Mouse (Mus musculus): ENCODE results near the gene Stra6. TPM values are rescaled to one million over a fixed set of nuclear protein-coding genes. Genes with fewer than 3 reads are reported as not detected.

Stra6 gene
- polyA plus RNA-seq, 1 experiment = 0.65 TPM

DNA sequence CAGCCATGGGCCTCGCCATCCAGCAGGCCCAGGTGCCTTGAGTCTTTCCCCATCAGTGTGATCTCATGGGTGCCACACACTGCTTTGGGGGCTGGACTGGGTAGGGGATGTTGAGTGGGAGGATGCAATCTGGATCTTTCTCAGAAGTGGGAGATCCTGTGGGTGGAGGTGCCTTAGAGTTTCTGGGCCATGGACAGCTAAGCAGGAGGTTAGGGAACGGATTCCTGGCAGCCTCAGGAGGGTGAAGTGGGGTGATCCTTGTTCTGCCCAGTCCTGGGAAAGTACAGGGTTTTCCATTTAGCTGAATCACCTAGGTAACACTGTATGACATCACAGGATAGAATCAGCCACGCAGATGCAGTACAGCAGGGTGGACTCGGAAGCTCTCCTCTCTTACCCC, 38.4 kb downstream of the Stra6 start:
- 60% methylated on average over 4 of the region's 4 CpGs for WGBS
- Histone ChIP-seq H3K4me3 (replicated peaks; ENCODE audit: extremely low read depth, low read depth, low read length) (no peak overlapping the region), H3K4me1 (ENCODE audit: control insufficient read depth, insufficient read depth, low read length) (no peaks in the 10 kb centered on the region)
- TF ChIP-seq CTCF (IDR thresholded peaks at IDR 0.05; ENCODE audit: insufficient read depth, low read length) = no peak
- no peak for TF ChIP-seq POLR2A (IDR thresholded peaks at IDR 0.05; ENCODE audit: borderline replicate concordance, extremely low read depth, low read depth, low read length)
- DNase-seq = no peak

DNA sequence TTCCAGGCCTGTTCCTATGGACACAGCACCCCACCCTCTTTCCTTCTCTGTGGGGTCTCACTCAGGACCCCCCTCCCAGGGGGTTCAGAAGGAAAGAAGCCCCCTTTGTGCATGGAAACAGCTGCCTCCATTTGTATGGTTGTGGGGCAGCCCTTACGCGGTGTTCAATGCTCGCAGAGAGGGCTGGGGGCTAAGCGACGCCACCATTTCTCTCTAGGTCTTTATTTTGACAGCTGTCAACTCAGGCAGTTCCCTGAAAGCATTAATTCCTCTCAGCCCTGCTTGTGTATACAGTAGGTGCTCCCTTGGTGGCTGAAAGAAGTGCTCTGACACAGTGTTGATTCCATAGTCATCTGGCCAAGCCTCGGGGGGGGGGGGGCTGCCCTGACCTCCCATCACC, 40.1 kb downstream of the Stra6 start:
- Histone ChIP-seq H3K4me3 (replicated peaks; ENCODE audit: extremely low read depth, low read depth, low read length) (no peak overlapping the region), H3K4me1 (ENCODE audit: control insufficient read depth, insufficient read depth, low read length) (no peaks in the 10 kb centered on the region)
- no peak for DNase-seq
- TF ChIP-seq CTCF (IDR thresholded peaks at IDR 0.05; ENCODE audit: insufficient read depth, low read length) (no peak), POLR2A (IDR thresholded peaks at IDR 0.05; ENCODE audit: borderline replicate concordance, extremely low read depth, low read depth, low read length) (no peak)
- 64% methylated on average over 6 of the region's 6 CpGs for WGBS

DNA sequence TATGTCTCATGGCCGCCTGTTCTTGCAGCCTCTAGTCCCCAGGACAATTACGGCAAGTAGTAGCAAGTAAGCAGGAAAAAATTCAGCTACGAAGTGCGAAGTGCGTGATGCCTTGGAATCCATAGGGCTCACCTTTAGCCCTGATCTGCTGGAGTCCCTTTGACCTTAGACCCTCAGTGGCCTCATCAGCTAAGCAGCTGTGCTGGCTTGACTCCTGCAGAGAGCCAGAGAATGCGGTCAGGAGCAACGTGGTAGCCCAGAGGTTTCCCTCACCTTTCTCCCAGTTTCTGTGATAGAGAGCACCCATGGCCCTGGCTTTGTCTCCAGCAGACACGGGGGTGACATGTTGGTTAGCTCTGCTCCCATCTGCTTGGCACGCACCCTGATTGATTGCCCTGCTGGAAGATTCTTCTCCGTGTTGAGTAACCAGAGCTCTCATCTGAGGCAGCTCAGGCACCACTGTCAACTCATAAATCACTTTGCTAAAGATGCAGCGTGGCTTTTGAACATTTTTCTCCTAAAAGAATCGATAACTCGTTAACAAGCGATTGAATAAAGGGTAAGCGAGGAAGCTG, 42.1 kb downstream of the Stra6 start:
- Histone ChIP-seq H3K4me1 (ENCODE audit: control insufficient read depth, insufficient read depth, low read length) (no peaks in the 10 kb centered on the region), H3K4me3 (replicated peaks; ENCODE audit: extremely low read depth, low read depth, low read length) (no peak overlapping the region)
- TF ChIP-seq POLR2A (IDR thresholded peaks at IDR 0.05; ENCODE audit: borderline replicate concordance, extremely low read depth, low read depth, low read length) = no peak
- no peak for TF ChIP-seq CTCF (IDR thresholded peaks at IDR 0.05; ENCODE audit: insufficient read depth, low read length)
- WGBS = 46% methylated on average over 15 of the region's 15 CpGs
- no peak for DNase-seq

DNA sequence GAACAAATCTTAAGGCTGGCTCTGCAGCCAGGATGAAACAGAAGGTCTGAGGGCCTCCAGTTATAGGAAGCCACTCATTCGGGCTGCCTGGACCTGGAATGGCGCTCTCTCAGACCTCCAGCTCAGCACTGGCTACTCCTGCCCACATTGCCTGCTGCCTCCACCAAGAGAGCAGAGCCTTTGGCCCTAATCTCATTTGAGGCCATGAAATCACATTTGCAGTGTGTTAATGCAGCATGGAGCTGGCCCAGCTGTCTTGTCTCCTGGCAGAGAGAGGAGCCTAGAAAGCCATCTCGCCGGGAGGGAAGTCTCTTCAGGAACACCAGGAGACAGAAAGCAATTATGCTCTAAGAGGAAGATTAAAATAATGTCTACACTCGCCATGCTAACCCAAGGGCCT, 43.9 kb downstream of the Stra6 start:
- no peak for DNase-seq
- TF ChIP-seq CTCF (IDR thresholded peaks at IDR 0.05; ENCODE audit: insufficient read depth, low read length) (no peak), POLR2A (IDR thresholded peaks at IDR 0.05; ENCODE audit: borderline replicate concordance, extremely low read depth, low read depth, low read length) (no peak)
- Histone ChIP-seq H3K4me3 (replicated peaks; ENCODE audit: extremely low read depth, low read depth, low read length) (no peak overlapping the region), H3K4me1 (ENCODE audit: control insufficient read depth, insufficient read depth, low read length) (no peaks in the 10 kb centered on the region)
- 67% methylated on average over 5 of the region's 5 CpGs for WGBS

DNA sequence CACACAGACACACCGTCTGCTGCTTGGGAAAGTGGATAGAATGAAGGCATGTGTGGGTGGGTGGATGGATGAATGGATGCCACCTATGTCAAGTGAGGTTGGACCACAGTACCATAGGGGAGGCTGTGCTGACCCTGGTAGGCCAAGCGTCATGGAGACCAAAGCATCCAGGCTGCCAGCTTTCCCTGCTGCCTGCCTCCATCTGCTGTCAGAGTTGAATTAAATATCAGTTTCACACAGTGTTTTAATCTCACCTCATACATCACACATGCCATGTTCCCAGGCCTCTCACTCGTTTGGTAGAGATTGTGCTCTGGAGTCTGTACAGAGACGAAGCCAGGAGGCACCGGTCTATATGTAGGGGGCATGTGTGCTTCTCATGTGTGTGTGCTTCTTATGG, 47.2 kb downstream of the Stra6 start:
- no peak for DNase-seq
- no peaks in the 10 kb centered on the region for H3K4me1 ChIP-seq (ENCODE audit: control insufficient read depth, insufficient read depth, low read length)
- WGBS = 71% methylated on average over 5 of the region's 5 CpGs
- no peak overlapping the region for H3K4me3 ChIP-seq (replicated peaks; ENCODE audit: extremely low read depth, low read depth, low read length)
- TF ChIP-seq CTCF (IDR thresholded peaks at IDR 0.05; ENCODE audit: insufficient read depth, low read length) (no peak), POLR2A (IDR thresholded peaks at IDR 0.05; ENCODE audit: borderline replicate concordance, extremely low read depth, low read depth, low read length) (no peak)

DNA sequence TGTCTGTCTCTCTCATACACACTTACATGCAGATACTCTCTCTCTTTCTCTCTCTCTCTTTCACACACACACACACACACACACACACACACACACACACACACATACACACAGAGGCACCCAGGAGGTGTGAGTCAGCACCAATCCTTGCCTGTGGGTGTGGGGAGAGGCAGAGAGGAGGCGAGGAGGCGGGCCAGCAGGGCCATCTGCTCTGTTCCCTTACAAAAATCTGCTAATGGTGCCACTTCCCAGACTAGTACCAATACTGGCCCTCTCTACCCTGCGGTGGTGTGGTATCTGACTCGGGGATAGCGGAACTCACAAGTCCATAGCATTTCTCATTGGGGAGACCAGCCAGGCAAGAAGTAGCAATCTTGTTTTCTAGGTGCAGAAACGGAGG, 47.8 kb downstream of the Stra6 start:
- no peak for DNase-seq
- no peaks in the 10 kb centered on the region for H3K4me1 ChIP-seq (ENCODE audit: control insufficient read depth, insufficient read depth, low read length)
- 71% methylated on average over 6 of the region's 6 CpGs for WGBS
- TF ChIP-seq POLR2A (IDR thresholded peaks at IDR 0.05; ENCODE audit: borderline replicate concordance, extremely low read depth, low read depth, low read length) = no peak
- no peak for TF ChIP-seq CTCF (IDR thresholded peaks at IDR 0.05; ENCODE audit: insufficient read depth, low read length)
- no peak overlapping the region for H3K4me3 ChIP-seq (replicated peaks; ENCODE audit: extremely low read depth, low read depth, low read length)

DNA sequence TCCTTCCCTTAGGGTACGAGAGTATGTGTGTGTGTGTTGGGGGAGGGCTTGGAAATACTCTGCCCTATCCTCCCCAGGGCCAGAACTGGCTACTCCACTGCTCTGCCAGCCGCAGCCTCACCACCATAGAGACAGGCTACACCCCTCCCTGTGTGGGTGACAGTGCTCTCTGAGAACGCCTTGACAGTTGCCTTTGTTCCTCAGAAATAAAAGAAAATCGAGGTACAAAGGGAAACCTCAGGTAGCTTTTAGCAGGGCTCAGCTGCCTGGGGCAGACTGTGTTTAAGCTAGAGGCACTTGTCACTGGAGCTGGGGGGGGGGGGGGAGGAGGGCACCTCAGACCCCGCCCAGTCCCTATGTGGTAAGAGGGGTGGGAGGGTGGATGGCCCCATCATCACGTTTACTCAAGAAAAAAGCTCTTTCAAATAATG, 48.7 kb downstream of the Stra6 start:
- H3K4me3 ChIP-seq (replicated peaks; ENCODE audit: extremely low read depth, low read depth, low read length) = no peak overlapping the region
- 39% methylated on average over 6 of the region's 6 CpGs for WGBS
- TF ChIP-seq CTCF (IDR thresholded peaks at IDR 0.05; ENCODE audit: insufficient read depth, low read length) (no peak), POLR2A (IDR thresholded peaks at IDR 0.05; ENCODE audit: borderline replicate concordance, extremely low read depth, low read depth, low read length) (no peak)
- no peaks in the 10 kb centered on the region for H3K4me1 ChIP-seq (ENCODE audit: control insufficient read depth, insufficient read depth, low read length)
- no peak for DNase-seq

DNA sequence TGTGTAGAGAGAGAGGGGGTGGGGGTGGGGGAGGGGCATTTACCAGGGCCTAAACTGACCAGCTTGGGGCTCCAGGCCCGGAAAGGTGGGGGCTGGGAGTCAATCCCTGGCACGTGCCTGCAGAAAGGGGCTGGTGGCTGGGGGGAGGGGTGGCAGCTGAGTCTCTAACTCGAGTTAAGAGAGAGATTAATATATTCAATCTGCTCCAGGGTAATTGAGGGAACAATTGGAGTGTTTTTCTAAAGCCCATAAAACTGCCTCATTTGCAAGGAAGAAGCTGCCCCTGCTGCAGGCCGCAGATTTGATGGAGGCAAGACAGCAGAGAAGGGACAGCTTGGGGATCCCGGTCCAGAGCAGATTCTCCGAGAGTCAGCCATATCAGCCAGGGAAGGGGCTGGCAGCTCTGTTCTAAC, 49.3 kb downstream of the Stra6 start:
- TF ChIP-seq POLR2A (IDR thresholded peaks at IDR 0.05; ENCODE audit: borderline replicate concordance, extremely low read depth, low read depth, low read length) (no peak), CTCF (IDR thresholded peaks at IDR 0.05; ENCODE audit: insufficient read depth, low read length) (no peak)
- H3K4me1 ChIP-seq (ENCODE audit: control insufficient read depth, insufficient read depth, low read length) = no peaks in the 10 kb centered on the region
- no peak for DNase-seq
- H3K4me3 ChIP-seq (replicated peaks; ENCODE audit: extremely low read depth, low read depth, low read length) = no peak overlapping the region
- 16% methylated on average over 6 of the region's 6 CpGs for WGBS

DNA sequence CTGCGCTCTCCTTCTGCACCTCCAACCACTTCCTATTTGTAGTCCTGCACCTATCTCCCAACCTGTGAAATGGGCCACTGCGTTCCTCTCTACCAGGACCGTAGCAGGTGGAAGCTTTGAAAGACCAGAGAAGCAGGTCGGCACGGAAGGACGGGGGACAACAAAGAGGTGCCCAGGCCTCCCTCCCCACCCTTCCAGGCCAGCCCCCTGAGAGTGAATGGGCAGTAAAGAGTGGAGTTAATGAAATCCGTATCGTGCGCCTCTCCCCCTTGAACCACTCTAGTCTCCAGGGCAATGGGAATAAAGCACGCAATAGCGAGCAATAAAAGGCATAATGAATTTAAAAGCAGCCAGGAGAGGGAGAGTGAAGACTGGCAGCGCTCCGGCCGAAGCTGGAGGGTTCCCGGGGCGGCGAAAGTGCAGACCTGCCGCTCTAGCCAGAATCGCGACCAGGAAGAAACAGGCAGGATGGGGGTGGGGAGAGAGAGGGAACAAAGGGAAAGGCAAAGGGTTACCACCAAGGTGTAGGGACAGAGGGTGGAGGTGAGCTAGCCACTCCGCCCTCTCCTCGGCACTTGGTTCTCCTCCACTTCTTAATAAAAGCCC, 49.8 kb downstream of the Stra6 start:
- H3K4me1 ChIP-seq (ENCODE audit: control insufficient read depth, insufficient read depth, low read length) = no peaks in the 10 kb centered on the region
- WGBS = 20% methylated on average over 22 of the region's 22 CpGs
- DNase-seq = no peak
- TF ChIP-seq POLR2A (IDR thresholded peaks at IDR 0.05; ENCODE audit: borderline replicate concordance, extremely low read depth, low read depth, low read length) = no peak
- TF ChIP-seq CTCF (IDR thresholded peaks at IDR 0.05; ENCODE audit: insufficient read depth, low read length) = no peak
- no peak overlapping the region for H3K4me3 ChIP-seq (replicated peaks; ENCODE audit: extremely low read depth, low read depth, low read length)

DNA sequence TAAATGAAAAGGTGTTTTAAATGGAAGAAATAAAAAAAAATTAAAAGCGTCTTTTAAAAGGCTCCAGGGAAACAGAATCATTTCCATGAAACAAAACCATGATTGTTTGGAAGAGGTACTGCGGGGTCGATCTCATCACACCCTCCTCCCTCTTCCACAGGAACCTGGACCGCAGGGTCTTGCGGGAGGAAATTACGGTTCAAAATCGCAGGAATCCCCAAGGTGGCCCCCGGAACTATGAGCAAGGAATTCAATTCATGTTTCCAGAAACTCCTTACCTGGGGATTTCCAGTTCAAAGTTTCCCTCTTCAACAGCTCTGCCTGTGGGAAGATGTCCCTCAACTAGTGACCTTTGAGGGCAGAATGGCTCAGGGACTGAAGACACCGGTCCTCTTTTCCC, 50.4 kb downstream of the Stra6 start:
- TF ChIP-seq POLR2A (IDR thresholded peaks at IDR 0.05; ENCODE audit: borderline replicate concordance, extremely low read depth, low read depth, low read length) (no peak), CTCF (IDR thresholded peaks at IDR 0.05; ENCODE audit: insufficient read depth, low read length) (no peak)
- Histone ChIP-seq H3K4me3 (replicated peaks; ENCODE audit: extremely low read depth, low read depth, low read length) (no peak overlapping the region), H3K4me1 (ENCODE audit: control insufficient read depth, insufficient read depth, low read length) (no peaks in the 10 kb centered on the region)
- DNase-seq = no peak
- 21% methylated on average over 9 of the region's 9 CpGs for WGBS
